Mouse (Mus musculus): ENCODE data around the gene Tap2.

GRCm38 (mm10) chr17:34215176-34215575 is 11.8 kb downstream of the Tap2 start:
- no peak for TF ChIP-seq CTCF (IDR thresholded peaks at IDR 0.05; ENCODE audit: low read depth)
- no peak for TF ChIP-seq EP300 (optimal IDR thresholded peaks at IDR 0.05)

Measured in stomach, postnatal 0 days (tissue).